Mouse (Mus musculus): ENCODE measurements around the gene St5. TPM values are rescaled to one million over a fixed set of nuclear protein-coding genes. Genes with fewer than 3 reads are reported as not detected.
A peak's percentile ranks its signal among the peaks of the same experiment; 100 is the strongest.

St5 gene
- total RNA-seq, 1 experiment from 2014 or later, result 49.4 TPM

GRCm38 (mm10) chr7:109566841-109567768 lies 136.3 kb downstream of the St5 start:
- peak; percentile 36 for DNase-seq

- DNase-seq, result no peak
Observed at GRCm38 (mm10) chr7:109566327-109566726, 137.1 kb downstream of the St5 start.

DNA sequence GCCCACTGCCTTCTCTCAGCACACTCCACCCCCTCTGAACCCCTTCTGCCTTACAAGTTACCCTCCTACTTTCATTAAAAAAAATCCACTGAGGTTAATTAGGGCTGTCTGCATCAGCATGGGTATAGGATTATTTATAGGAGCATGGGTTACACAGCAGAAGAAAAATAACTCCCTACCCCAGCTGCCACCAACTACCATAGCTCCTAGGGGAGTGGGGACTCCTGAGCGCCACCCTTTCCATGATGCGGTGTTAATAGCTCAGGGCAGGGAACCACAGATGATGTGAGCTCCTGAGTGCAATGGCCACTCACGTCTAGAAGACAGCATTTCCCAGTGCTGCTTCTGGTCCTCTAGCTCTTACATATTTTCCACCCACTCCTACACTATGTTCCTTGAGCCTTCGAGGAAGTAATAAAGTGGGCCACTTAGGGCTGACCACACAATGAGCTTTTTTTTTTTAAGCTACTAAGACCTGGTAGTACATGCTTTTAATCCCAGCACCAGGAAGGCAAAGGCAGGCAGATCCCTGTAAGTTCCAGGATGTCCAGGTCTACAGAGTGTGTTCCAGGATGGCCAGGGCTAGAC lies 139.5 kb downstream of the St5 start:
- DNase-seq, result no peak

DNA sequence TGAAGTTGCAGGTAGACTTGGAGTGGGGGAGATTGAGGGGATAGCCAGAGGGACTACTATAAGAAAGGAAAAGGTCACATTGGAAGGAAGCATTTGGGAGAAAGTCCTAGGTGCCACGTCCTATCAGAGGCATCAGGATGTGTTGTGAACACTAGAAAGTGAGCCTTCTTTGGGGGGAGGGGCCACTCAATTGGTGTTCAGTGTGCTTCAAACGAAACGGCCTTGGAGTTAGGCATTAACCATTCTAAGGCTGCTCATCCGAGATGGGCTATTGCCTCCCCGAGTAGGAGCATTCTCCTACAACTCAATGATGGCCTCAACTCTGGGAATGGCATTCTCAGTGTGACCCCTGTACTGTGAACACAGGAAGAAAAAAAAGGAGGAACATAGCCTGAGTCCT lies 140.7 kb downstream of the St5 start:
- no peak for DNase-seq

GRCm38 (mm10) chr7:109562154-109562599 lies 141.2 kb downstream of the St5 start:
- DNase-seq, result no peak

DNA sequence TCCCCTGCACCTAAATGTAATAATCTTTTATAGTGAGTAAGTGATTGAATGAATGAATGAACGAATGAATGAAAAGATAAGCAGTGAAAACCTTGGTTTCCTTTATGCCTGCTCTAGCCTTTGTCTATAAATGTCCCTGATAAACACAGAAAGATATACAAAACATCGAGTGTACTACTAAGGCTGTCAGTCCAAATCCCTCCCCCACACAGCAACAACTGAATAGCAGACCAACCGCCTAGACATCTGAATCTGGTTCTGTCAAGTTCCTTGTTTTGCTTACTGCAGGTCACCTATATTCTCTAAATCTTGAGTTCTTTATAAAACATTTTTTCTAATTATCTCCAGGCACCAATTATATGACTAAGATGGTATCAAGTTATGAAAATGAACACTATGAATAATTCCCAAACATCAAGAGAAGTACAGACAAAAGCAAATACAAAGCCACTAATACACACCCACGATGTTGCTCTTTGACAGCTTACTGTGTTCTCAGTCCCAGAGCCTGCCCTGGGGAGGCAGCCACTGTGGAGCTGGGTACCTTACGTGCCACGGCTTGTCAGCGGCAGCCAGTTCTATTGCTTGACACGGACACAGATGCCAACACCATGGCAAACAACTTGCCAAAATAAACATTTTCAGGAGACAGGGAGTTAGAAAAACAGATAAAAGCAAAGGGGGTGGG lies 141.8 kb downstream of the St5 start:
- DNase-seq, result peak; percentile 62

GRCm38 (mm10) chr7:109559536-109559935 lies 143.9 kb downstream of the St5 start:
- peak; percentile 81 for DNase-seq

- DNase-seq, result no peak
Observed at GRCm38 (mm10) chr7:109546726-109547125, 156.7 kb downstream of the St5 start.

- no peak for DNase-seq
Observed at GRCm38 (mm10) chr7:109546186-109546585, 157.2 kb downstream of the St5 start.

DNA sequence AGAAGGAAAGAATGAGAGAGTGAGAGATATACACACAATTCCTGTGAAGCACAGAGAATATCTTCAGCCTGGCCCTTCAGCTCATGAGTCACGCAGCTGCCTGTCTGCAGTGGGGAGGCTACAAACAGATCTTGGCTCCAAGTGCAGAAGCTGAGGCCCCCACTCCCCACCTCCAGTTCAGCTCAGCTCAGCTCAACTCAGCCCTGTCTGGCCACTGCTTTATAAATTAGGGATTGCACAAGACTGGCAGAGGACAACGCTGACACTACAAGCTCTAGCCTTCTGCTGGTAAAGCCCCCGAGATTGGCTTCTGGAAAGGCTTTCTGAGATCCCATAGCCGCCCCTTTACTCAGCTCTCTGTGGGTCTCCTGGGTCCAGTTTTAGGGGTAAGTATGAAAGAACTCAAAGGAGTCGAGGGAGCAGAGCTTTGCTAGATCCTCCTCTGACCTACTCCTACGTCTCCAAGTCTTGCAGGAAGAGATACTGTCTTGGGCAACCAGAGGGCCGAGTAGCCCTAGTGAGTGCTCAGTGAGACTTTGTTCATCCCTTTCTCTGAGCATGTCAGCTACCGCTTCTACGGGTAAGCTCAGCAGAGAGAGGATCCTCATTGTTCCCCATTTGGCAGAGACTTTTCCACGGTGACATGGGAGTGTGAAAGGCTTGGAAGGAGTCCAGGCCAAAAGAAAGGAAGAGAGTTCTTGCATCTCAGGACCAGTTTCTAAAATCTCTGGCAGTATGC lies 158.0 kb downstream of the St5 start:
- DNase-seq, result peak; percentile 68

GRCm38 (mm10) chr7:109544792-109545191 lies 158.6 kb downstream of the St5 start:
- peak; percentile 54 for DNase-seq

GRCm38 (mm10) chr7:109542364-109542628 lies 161.1 kb downstream of the St5 start:
- DNase-seq, result no peak

GRCm38 (mm10) chr7:109541609-109542363 lies 161.6 kb downstream of the St5 start:
- no peak for DNase-seq

DNA sequence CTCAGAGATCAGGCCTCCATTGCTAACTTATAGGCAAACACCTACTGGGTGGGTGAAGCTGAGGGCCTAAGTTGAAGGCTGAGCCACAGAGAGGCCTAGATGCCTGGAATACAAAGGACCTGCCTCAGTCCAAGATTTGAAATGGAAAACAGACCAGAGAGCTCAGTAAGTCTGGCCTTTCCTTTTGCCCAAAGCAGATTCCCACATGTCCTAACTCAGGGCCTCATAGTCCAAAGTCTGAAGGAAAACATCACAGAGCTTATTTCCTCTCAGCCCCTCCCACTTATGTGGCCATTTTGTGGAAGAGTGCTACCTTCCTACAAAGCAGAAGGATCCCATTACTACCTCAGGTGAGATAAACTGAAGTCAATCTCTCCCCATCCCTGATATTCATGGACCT lies 162.5 kb downstream of the St5 start:
- no peak for DNase-seq

DNA sequence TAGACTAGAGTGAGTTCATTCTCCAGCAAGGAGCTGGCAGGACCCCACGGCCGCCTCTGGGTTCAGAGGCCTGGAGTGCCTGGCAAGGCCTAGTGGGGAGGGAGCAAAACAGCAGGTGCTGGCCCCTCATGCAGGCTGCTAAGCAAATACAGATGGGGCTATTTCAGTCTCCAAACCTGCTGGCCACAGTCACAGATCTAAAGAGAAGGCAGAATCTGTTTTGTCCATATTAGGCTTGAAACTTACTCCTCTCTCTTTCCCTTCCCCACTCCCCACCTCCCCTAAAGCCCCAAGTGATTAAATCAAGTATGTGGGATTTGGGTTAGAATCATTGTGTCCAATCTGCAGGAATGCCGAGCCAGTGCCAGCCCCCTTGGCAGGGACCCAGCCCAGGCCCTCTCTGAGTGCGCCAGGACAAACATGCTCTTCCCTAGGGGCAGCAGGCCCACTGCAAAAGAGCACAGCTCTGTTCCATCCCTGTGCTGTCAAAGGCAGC lies 166.9 kb downstream of the St5 start:
- peak; percentile 74 for DNase-seq

GRCm38 (mm10) chr7:109534921-109535320 lies 168.5 kb downstream of the St5 start:
- no peak for DNase-seq

GRCm38 (mm10) chr7:109533888-109534287 lies 169.5 kb downstream of the St5 start:
- no peak for DNase-seq

DNA sequence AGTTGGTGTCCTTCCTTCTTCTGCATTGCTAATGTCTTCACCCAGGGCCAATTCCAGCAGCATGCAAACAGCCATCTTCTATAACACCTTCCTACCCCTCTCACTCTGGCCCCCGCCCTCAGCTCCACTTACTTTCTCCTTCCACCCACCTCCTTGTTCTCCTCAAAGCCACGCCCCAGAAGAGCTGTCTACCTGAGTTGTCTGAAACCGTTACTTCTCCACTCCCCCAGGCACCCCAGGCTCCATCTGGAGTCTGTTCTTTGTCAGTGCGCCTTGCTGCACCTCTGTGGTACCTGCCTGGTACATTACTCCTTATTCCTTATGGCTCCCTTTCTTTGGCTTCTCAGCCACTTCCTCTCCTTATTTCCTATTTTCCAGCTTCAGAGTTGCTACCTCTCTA lies 170.3 kb downstream of the St5 start:
- no peak for DNase-seq

GRCm38 (mm10) chr7:109532691-109533090 lies 170.7 kb downstream of the St5 start:
- DNase-seq, result no peak

GRCm38 (mm10) chr7:109531501-109531900 lies 171.9 kb downstream of the St5 start:
- DNase-seq, result no peak

DNA sequence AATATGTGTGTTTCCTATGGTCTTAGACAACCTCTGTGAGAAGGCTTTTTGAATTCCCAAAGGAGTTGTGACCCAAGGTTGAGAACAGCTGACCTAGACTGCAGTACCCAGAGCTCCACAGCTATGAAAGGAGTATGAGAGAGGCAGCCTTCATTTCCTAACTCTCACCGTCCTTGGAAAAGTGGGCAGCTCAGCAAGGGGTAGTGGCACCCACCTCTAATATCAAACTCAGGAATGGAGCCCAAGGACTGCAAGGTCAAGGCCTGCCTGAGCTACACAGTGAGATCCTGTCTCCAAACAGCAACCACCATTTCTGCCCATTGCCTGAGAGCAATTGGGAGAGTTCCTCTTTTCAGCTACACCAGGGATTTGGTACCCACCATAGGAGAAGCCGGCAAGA lies 173.7 kb downstream of the St5 start:
- no peak for DNase-seq

GRCm38 (mm10) chr7:109528356-109528755 lies 175.0 kb downstream of the St5 start:
- peak; percentile 80 for DNase-seq

Measured in adrenal gland, postnatal 14 days (tissue).